Mouse (Mus musculus) heart, embryonic 10.5 days (tissue): ENCODE results near the gene Tmod1. TPM values are rescaled to one million over a fixed set of nuclear protein-coding genes. Genes with fewer than 3 reads are reported as not detected.

ENCODE experiments used
- DNase-seq: peaks from one replicate; pipeline ENCODE4 v3.0.0-alpha.2; 2017; ENCODE audit warnings: low spot score
- H3K27ac ChIP-seq: fragments of 300-500 bp; sonication (generic); 2 replicates; pipeline ENCODE4 v1.5.1; 2016; ENCODE audit warnings: mild to moderate bottlenecking
- H3K27me3 ChIP-seq: fragments of 300-500 bp; sonication (generic); 2 replicates; pipeline ENCODE4 v1.6.1; 2016; ENCODE audit warnings: mild to moderate bottlenecking; ENCODE audit not compliant: poor library complexity, insufficient read depth, severe bottlenecking
- H3K36me3 ChIP-seq: fragments of 300-500 bp; sonication (generic); 2 replicates; pipeline ENCODE4 v1.6.1; 2016; ENCODE audit warnings: mild to moderate bottlenecking, moderate library complexity
- H3K4me1 ChIP-seq: fragments of 300-500 bp; sonication (generic); 2 replicates; pipeline ENCODE4 v1.6.1; 2016; ENCODE audit warnings: mild to moderate bottlenecking
- H3K4me3 ChIP-seq: fragments of 300-500 bp; sonication (generic); 2 replicates; pipeline ENCODE4 v1.5.1; 2016; ENCODE audit warnings: mild to moderate bottlenecking, moderate library complexity
- H3K9me3 ChIP-seq: fragments of 300-500 bp; sonication (generic); 2 replicates; pipeline ENCODE4 v1.6.1; 2016; ENCODE audit warnings: mild to moderate bottlenecking, moderate library complexity
- WGBS: fragments of 180-500 bp; shearing (Covaris S2); methylation state at CpG from one replicate; pipeline ENCODE4 v1.1.7; 2016; 5-methylcytosine and 5-hydroxymethylcytosine counted together
- polyA plus RNA-seq: library from polyadenylated mRNA; unstranded; fragments of >200 nt; fragmentation: Nextera tagmentation; extraction: Ambion mirVana; gene quantifications from 2 replicates; pipeline ENCODE4 v1.2.1, GENCODE M21; 2016

Gene Tmod1
- 132 and 215 TPM in 2 replicates for polyA plus RNA-seq

- Histone ChIP-seq H3K27ac (peak within 1 kb of the TSS; percentile 97), H3K36me3 (no peaks in the 10 kb centered on the region), H3K4me3 (peak within 1 kb of the TSS; percentile 86), H3K4me1 (peaks cover 62% of the 10 kb centered on the region), H3K27me3 (peaks cover 33% of the 10 kb centered on the region), H3K9me3 (no peaks in the 10 kb centered on the region)
- DNase-seq, result peak; percentile 91
- WGBS, result under 1% methylated on average over 61 of the region's 72 CpGs
Observed at GRCm38 (mm10) chr4:46038892-46039751, at the start of gene Tmod1. Gene Tmod1 (plus strand): TSS chr4:46038935.

- WGBS, result 54% methylated on average over 6 of the region's 6 CpGs
- no peak overlapping the region for H3K4me3 ChIP-seq
- H3K27ac ChIP-seq, result no peak overlapping the region
- no peaks in the 10 kb centered on the region for H3K27me3 ChIP-seq
- peaks cover 7% of the 10 kb centered on the region; the same call in 1 of the 2 replicates for H3K4me1 ChIP-seq
- no peak for DNase-seq
- H3K36me3 ChIP-seq, result no peaks in the 10 kb centered on the region
- no peaks in the 10 kb centered on the region for H3K9me3 ChIP-seq
Observed at GRCm38 (mm10) chr4:45990427-45991135, 48.2 kb upstream of the Tmod1 start.

GRCm38 (mm10) chr4:45998536-45998935 is 40.2 kb upstream of the Tmod1 start:
- no peaks in the 10 kb centered on the region for H3K9me3 ChIP-seq
- no peaks in the 10 kb centered on the region for H3K4me1 ChIP-seq
- no peak overlapping the region for H3K27ac ChIP-seq
- no peak for DNase-seq
- no peaks in the 10 kb centered on the region for H3K36me3 ChIP-seq
- no peak overlapping the region for H3K4me3 ChIP-seq
- H3K27me3 ChIP-seq, result no peaks in the 10 kb centered on the region
- WGBS, result 74% methylated on average over 4 of the region's 4 CpGs

DNA sequence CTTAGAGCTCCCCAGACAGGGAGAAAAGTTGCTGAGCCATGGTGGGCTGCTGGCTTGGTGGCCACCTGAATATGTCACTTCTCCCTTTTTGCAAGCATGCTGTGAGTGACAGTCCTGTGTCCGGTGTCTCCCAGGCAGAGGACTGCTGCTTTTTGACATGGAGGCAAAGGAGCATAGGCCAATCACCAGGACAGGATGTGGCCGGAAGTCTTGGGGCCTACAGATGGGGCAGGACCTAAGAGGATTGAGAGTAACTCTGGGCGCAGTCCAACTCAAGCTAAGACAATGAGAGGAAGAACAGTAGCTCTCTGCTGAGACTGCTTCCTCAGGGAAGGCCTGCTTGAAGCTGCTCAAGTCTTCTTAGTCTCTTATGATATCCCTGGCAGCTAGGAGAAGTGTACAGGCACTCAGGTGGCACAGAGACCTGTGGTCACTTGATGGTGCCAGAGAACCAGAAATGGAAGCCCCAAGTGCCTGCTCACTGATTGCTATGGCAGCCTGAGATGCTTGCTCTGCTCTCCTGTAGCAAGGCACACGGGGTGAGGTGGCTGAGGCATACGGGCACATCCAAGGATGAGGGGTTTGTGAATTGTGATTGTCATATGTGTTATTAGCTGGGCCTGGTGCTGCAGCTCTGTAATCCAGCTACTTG is 30.5 kb upstream of the Tmod1 start:
- H3K4me3 ChIP-seq, result no peak overlapping the region
- peaks cover 27% of the 10 kb centered on the region; the same call in 1 of the 2 replicates for H3K36me3 ChIP-seq
- no peak for DNase-seq
- 79% methylated on average over 5 of the region's 5 CpGs for WGBS
- H3K4me1 ChIP-seq, result peaks cover 12% of the 10 kb centered on the region
- H3K27me3 ChIP-seq, result no peaks in the 10 kb centered on the region
- H3K27ac ChIP-seq, result peak overlapping the region; percentile 36
- no peaks in the 10 kb centered on the region for H3K9me3 ChIP-seq

GRCm38 (mm10) chr4:46011698-46012097 is 27.0 kb upstream of the Tmod1 start:
- peaks cover 19% of the 10 kb centered on the region; the same call in 1 of the 2 replicates for H3K36me3 ChIP-seq
- peaks cover 12% of the 10 kb centered on the region for H3K4me1 ChIP-seq
- no peak overlapping the region for H3K27ac ChIP-seq
- H3K4me3 ChIP-seq, result no peak overlapping the region
- no peaks in the 10 kb centered on the region for H3K27me3 ChIP-seq
- H3K9me3 ChIP-seq, result no peaks in the 10 kb centered on the region
- no peak for DNase-seq
- WGBS, result 85% methylated on average over 2 of the region's 2 CpGs

DNA sequence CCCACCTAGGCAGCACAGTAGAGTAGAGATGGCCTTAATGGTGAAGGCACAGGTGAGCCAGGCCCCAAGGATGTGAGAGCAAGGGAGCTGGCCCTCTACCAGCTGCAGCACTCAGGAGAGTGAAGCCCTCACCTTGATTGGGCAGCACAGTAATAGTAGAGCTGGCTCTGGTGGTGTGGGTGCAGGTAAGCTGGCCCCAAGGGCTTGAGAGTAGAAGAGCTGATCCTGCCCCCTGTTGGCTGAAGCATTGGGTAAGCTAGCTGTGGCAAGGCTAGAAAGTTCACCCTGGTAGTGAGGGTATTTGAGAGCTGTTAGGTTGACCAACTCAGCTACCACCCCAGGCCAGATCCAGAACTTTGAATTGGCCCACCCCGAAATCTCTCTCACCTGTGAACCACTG is 23.1 kb upstream of the Tmod1 start:
- Histone ChIP-seq H3K9me3 (no peaks in the 10 kb centered on the region), H3K27ac (no peak overlapping the region), H3K4me1 (no peaks in the 10 kb centered on the region; the same call in 1 of the 2 replicates), H3K36me3 (peaks cover 4% of the 10 kb centered on the region; the same call in 1 of the 2 replicates), H3K4me3 (no peak overlapping the region), H3K27me3 (no peaks in the 10 kb centered on the region)
- WGBS, result 71% methylated on average over 1 of the region's 1 CpGs
- peak; percentile 62 for DNase-seq

- 33% methylated on average over 3 of the region's 3 CpGs for WGBS
- Histone ChIP-seq H3K9me3 (no peaks in the 10 kb centered on the region), H3K36me3 (peaks cover 2% of the 10 kb centered on the region; the same call in 1 of the 2 replicates), H3K27me3 (no peaks in the 10 kb centered on the region), H3K4me1 (peaks cover 22% of the 10 kb centered on the region), H3K4me3 (no peak overlapping the region), H3K27ac (no peak overlapping the region)
- DNase-seq, result no peak
Observed at GRCm38 (mm10) chr4:46023021-46023481, 15.7 kb upstream of the Tmod1 start.

GRCm38 (mm10) chr4:46025893-46026292 is 12.8 kb upstream of the Tmod1 start:
- 31% methylated on average over 7 of the region's 7 CpGs for WGBS
- no peak overlapping the region for H3K27ac ChIP-seq
- H3K27me3 ChIP-seq, result no peaks in the 10 kb centered on the region
- no peaks in the 10 kb centered on the region for H3K9me3 ChIP-seq
- no peaks in the 10 kb centered on the region for H3K36me3 ChIP-seq
- H3K4me1 ChIP-seq, result peaks cover 34% of the 10 kb centered on the region
- no peak overlapping the region for H3K4me3 ChIP-seq
- no peak for DNase-seq

- no peak overlapping the region for H3K27ac ChIP-seq
- no peak overlapping the region for H3K4me3 ChIP-seq
- H3K27me3 ChIP-seq, result no peaks in the 10 kb centered on the region
- no peaks in the 10 kb centered on the region for H3K36me3 ChIP-seq
- DNase-seq, result no peak
- H3K9me3 ChIP-seq, result no peaks in the 10 kb centered on the region
- H3K4me1 ChIP-seq, result peaks cover 42% of the 10 kb centered on the region
- 70% methylated on average over 6 of the region's 6 CpGs for WGBS
Observed at GRCm38 (mm10) chr4:46028224-46028623, 10.5 kb upstream of the Tmod1 start.

- Histone ChIP-seq H3K27ac (no peak overlapping the region), H3K27me3 (no peaks in the 10 kb centered on the region), H3K36me3 (no peaks in the 10 kb centered on the region), H3K9me3 (no peaks in the 10 kb centered on the region), H3K4me3 (no peak overlapping the region), H3K4me1 (peaks cover 44% of the 10 kb centered on the region)
- no peak for DNase-seq
- 91% methylated on average over 4 of the region's 4 CpGs for WGBS
Observed at GRCm38 (mm10) chr4:46028781-46029180, 10.0 kb upstream of the Tmod1 start.

DNA sequence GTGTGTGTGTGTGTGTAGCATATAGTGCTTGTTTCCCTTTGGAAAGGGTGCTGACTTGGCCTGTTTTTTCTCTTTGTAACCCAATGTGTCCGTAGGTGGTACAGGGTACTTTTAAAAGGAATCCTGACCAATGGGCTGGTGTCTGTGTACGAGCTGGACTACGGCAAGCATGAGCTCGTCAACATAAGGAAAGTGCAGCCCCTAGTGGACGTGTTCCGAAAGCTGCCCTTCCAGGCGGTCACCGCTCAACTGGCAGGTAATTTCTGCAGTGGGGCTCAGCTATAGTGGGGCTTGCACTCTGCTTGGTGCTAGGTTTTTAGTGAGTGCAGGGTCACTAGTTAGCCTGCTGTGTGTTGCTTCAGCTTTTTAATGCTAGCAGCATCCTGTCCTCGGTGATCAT is 9.2 kb upstream of the Tmod1 start:
- WGBS, result 44% methylated on average over 9 of the region's 9 CpGs
- Histone ChIP-seq H3K36me3 (no peaks in the 10 kb centered on the region), H3K27ac (0 out of 2 replicates have a peak overlapping the region, but pooled peaks have one; percentile 42), H3K27me3 (no peaks in the 10 kb centered on the region), H3K4me3 (no peak overlapping the region), H3K9me3 (no peaks in the 10 kb centered on the region), H3K4me1 (peaks cover 49% of the 10 kb centered on the region)
- peak; percentile 85 for DNase-seq

DNA sequence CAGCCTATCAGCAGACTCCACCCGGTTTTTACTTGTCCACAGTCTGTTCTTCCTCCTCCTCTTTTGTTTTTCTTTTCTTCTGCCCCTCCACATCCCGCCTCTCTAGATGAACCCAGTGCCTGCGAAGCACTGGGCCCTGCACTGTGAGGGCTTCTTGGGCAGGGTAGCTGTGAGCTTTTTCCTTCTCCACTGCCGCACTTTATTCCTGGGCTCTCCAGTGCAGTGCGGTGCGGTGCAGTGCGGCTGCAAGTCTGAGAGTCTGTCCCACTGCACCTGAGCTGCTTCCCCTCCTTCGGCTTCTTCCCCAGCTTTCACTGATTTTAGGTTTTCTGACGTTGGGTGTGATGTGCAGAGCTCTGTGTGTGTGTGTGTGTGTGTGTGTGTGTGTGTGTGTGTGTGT is 6.3 kb upstream of the Tmod1 start:
- peak overlapping the region; percentile 87 for H3K27ac ChIP-seq
- 24% methylated on average over 9 of the region's 9 CpGs for WGBS
- peak overlapping the region; percentile 41 for H3K4me3 ChIP-seq
- no peak for DNase-seq
- peaks cover 47% of the 10 kb centered on the region for H3K4me1 ChIP-seq
- peaks cover 4% of the 10 kb centered on the region; the same call in 1 of the 2 replicates for H3K27me3 ChIP-seq
- no peaks in the 10 kb centered on the region for H3K9me3 ChIP-seq
- H3K36me3 ChIP-seq, result no peaks in the 10 kb centered on the region
